Mouse (Mus musculus) embryo, embryonic 10.5 days (tissue): Measurements from ENCODE around the gene Slc35e3.
A peak's percentile ranks its signal among the peaks of the same experiment; 100 is the strongest.
"Not testable (repeated sequence)": the region's sequence is repeated elsewhere in the genome, so short reads cannot be mapped to it uniquely, and the experiment has no call there.

Experiments used
- DNase-seq: peaks from one replicate; pipeline ENCODE4 v3.0.0-alpha.2; 2015; ENCODE audit warnings: low spot score

Gene Slc35e3

GRCm38 (mm10) chr10:117712871-117713270, 33.3 kb downstream of the Slc35e3 start:
- DNase-seq: no peak

- no peak for DNase-seq
Observed at GRCm38 (mm10) chr10:117712191-117712754, 33.9 kb downstream of the Slc35e3 start.

- no peak for DNase-seq
Observed at GRCm38 (mm10) chr10:117711408-117711807, 34.8 kb downstream of the Slc35e3 start.

- peak; percentile 96 for DNase-seq
Observed at GRCm38 (mm10) chr10:117710604-117711141, 35.5 kb downstream of the Slc35e3 start, which contains the start of gene Mdm2. Mdm2 (minus strand) TSS chr10:117710758.

- peak; percentile 87 for DNase-seq
Observed at GRCm38 (mm10) chr10:117709930-117710603, 36.1 kb downstream of the Slc35e3 start.

- DNase-seq: no peak
Observed at GRCm38 (mm10) chr10:117709326-117709830, 36.8 kb downstream of the Slc35e3 start.

GRCm38 (mm10) chr10:117708856-117709255, 37.3 kb downstream of the Slc35e3 start:
- no peak for DNase-seq

- DNase-seq: no peak
Observed at GRCm38 (mm10) chr10:117708376-117708775, 37.8 kb downstream of the Slc35e3 start.

GRCm38 (mm10) chr10:117707114-117707838, 38.9 kb downstream of the Slc35e3 start:
- DNase-seq: no peak

- no peak for DNase-seq
Observed at GRCm38 (mm10) chr10:117706440-117706839, 39.7 kb downstream of the Slc35e3 start.

GRCm38 (mm10) chr10:117705806-117706205, 40.4 kb downstream of the Slc35e3 start:
- DNase-seq: no peak

GRCm38 (mm10) chr10:117704964-117705335, 41.2 kb downstream of the Slc35e3 start:
- DNase-seq: no peak

GRCm38 (mm10) chr10:117704314-117704963, 41.7 kb downstream of the Slc35e3 start:
- not testable (repeated sequence) for DNase-seq

GRCm38 (mm10) chr10:117703506-117703905, 42.7 kb downstream of the Slc35e3 start:
- no peak for DNase-seq

- no peak for DNase-seq
Observed at GRCm38 (mm10) chr10:117702024-117702833, 43.9 kb downstream of the Slc35e3 start.

- no peak for DNase-seq
Observed at GRCm38 (mm10) chr10:117701034-117701829, 44.9 kb downstream of the Slc35e3 start.

- DNase-seq: no peak
Observed at GRCm38 (mm10) chr10:117700450-117700849, 45.7 kb downstream of the Slc35e3 start.

- DNase-seq: no peak
Observed at GRCm38 (mm10) chr10:117699914-117700313, 46.3 kb downstream of the Slc35e3 start.

- DNase-seq: no peak
Observed at GRCm38 (mm10) chr10:117698313-117699138, 47.6 kb downstream of the Slc35e3 start.
